Mouse (Mus musculus) forebrain, embryonic 11.5 days (tissue): ENCODE measurements around the gene Rhobtb1. TPM values are rescaled to one million over a fixed set of nuclear protein-coding genes. Genes with fewer than 3 reads are reported as not detected.

Experiments
- ATAC-seq: fragments of 200-750 bp; cut with Nextera tagmentation; replicated peaks from 2 replicates; pipeline ENCODE4 v1.8.0; 2017; ENCODE audit warnings: moderate TSS enrichment; ENCODE audit not compliant: low FRiP score
- DNase-seq: peaks from one replicate; pipeline ENCODE4 v3.0.0-alpha.2; 2017; ENCODE audit warnings: low spot score
- H3K27ac ChIP-seq: fragments of 300-500 bp; sonication (generic); 2 replicates; pipeline ENCODE4 v1.5.1; 2014; ENCODE audit warnings: low read depth, low read length
- H3K27me3 ChIP-seq: fragments of 300-500 bp; sonication (generic); 2 replicates; pipeline ENCODE4 v1.6.1; 2014; ENCODE audit warnings: mild to moderate bottlenecking, low read length, mixed read lengths; ENCODE audit not compliant: control insufficient read depth, insufficient read depth
- H3K36me3 ChIP-seq: fragments of 300-500 bp; sonication (generic); 2 replicates; pipeline ENCODE4 v1.6.1; 2014; ENCODE audit warnings: mild to moderate bottlenecking, low read length, moderate library complexity, mixed read lengths; ENCODE audit not compliant: control insufficient read depth, insufficient read depth
- H3K4me1 ChIP-seq: fragments of 300-500 bp; sonication (generic); replicated peaks from 2 replicates; pipeline ENCODE4 v1.6.1; 2014; ENCODE audit warnings: low read length, mixed read lengths; ENCODE audit not compliant: control insufficient read depth, insufficient read depth
- H3K4me2 ChIP-seq: fragments of 300-500 bp; sonication (generic); 2 replicates; pipeline ENCODE4 v1.6.1; 2014; ENCODE audit warnings: low read depth, mild to moderate bottlenecking, low read length, moderate library complexity, mixed read lengths; ENCODE audit not compliant: severe bottlenecking
- H3K4me3 ChIP-seq: fragments of 300-500 bp; sonication (generic); 2 replicates; pipeline ENCODE4 v1.5.1; 2014; ENCODE audit warnings: low read depth, low read length
- H3K9ac ChIP-seq: fragments of 300-500 bp; sonication (generic); 2 replicates; pipeline ENCODE4 v1.6.1; 2014; ENCODE audit warnings: low read length
- H3K9me3 ChIP-seq: fragments of 300-500 bp; sonication (generic); 2 replicates; pipeline ENCODE4 v1.6.1; 2016; ENCODE audit warnings: low read length, mixed read lengths; ENCODE audit not compliant: control insufficient read depth
- WGBS: fragments of 180-500 bp; shearing (Covaris S2); extraction: QIAGEN DNeasy Blood & Tissue Kit; methylation state at CpG from one replicate; pipeline ENCODE4 v1.1.7; 2014; 5-methylcytosine and 5-hydroxymethylcytosine counted together
- polyA plus RNA-seq: library from polyadenylated mRNA; unstranded; fragments of >200 nt; fragmentation: Nextera tagmentation; extraction: Ambion mirVana; gene quantifications from 2 replicates; pipeline ENCODE4 v1.2.1, GENCODE M21; 2014

Rhobtb1 gene
- polyA plus RNA-seq, 1 experiment from 2014 or later, result 15.6 TPM

- 90% methylated on average over 10 of the region's 10 CpGs for WGBS
- ATAC-seq (no peak), DNase-seq (no peak)
- no peak overlapping the region for H3K4me3 ChIP-seq
- no peak overlapping the region for H3K27ac ChIP-seq
- H3K9ac ChIP-seq, result no peak overlapping the region
- H3K27me3 ChIP-seq, result no peaks in the 10 kb centered on the region
- no peaks in the 10 kb centered on the region for H3K4me1 ChIP-seq
- H3K4me2 ChIP-seq, result no peak overlapping the region
- H3K36me3 ChIP-seq, result no peaks in the 10 kb centered on the region
- H3K9me3 ChIP-seq, result no peaks in the 10 kb centered on the region
Measured at GRCm38 (mm10) chr10:69190434-69191160, 39.4 kb downstream of the Rhobtb1 start.

GRCm38 (mm10) chr10:69192266-69192665 lies 41.0 kb downstream of the Rhobtb1 start:
- DNase-seq, result no peak
- no peaks in the 10 kb centered on the region for H3K36me3 ChIP-seq
- no peak for ATAC-seq
- H3K4me3 ChIP-seq, result no peak overlapping the region
- H3K9ac ChIP-seq, result no peak overlapping the region
- no peak overlapping the region for H3K27ac ChIP-seq
- no peaks in the 10 kb centered on the region for H3K9me3 ChIP-seq
- no peaks in the 10 kb centered on the region for H3K27me3 ChIP-seq
- H3K4me2 ChIP-seq, result no peak overlapping the region
- whole genome bisulfite sequencing, result 89% methylated on average over 5 of the region's 5 CpGs
- no peaks in the 10 kb centered on the region for H3K4me1 ChIP-seq

DNA sequence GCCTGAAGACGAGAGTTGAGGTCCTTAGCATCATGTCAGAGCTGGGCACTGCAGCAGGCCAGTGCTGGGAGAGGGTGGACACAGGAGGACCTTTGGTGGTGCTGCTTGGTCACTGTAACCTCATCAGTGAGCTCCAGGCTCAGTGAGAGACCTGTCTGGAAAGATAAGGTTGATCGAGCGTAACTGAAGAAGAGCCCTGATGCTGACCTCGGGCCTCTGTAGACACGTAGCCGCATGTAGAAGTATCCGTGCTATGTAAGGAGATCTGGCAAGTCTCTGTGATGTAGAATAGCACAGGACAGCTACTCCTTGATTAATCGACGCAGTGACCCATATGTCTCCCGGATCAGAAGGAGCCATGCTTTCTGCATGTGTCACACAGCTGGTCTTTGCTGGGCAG lies 42.5 kb downstream of the Rhobtb1 start:
- ATAC-seq, result no peak
- WGBS, result 94% methylated on average over 10 of the region's 10 CpGs

DNA sequence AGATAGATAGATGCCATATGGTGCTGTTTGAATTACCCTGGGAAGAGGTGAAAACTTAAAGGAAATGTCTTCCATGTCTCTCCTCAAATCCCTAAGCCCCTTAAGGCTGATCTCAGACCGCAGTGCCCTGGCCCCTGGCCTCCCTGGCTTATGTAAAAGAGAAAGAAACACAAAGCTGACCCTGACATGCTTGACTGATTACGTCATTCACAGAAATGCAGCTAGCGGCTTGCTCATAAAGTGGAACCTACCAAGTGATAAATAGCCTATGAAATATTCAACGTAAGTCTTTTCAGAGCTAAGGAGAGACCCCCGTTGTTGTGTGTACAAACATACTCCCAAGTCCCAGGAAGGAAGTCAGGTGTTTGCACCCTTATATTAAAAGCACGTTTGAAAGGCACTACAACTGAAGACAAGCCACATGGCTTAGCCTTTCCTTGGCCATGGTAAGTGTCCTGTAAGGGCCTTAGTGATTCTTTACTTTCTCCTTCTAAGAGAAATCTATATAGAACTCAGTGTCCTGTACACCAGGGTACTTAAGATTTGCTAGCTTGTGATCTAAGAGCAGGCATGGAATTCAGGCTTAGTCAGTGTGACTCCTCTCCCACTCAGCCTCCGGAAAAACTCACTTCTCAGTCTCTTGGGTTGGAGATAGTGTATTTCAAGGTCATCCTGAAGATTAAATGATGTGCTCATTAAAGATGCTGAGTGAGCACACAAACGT lies 53.6 kb downstream of the Rhobtb1 start:
- DNase-seq (no peak), ATAC-seq (no peak)
- Histone ChIP-seq H3K27ac (no peak overlapping the region; the same call in 1 of the 2 replicates), H3K9me3 (no peaks in the 10 kb centered on the region), H3K4me3 (no peak overlapping the region), H3K36me3 (no peaks in the 10 kb centered on the region), H3K4me2 (no peak overlapping the region), H3K4me1 (0 out of 2 replicates have a peak, but pooled peaks cover 3% of the 10 kb centered on the region), H3K27me3 (no peaks in the 10 kb centered on the region), H3K9ac (no peak overlapping the region)
- 39% methylated on average over 8 of the region's 8 CpGs for WGBS

More for the DNA sequence above, 42.5 kb downstream of the Rhobtb1 start:
- no peak for DNase-seq
- Histone ChIP-seq H3K9ac (no peak overlapping the region), H3K27me3 (no peaks in the 10 kb centered on the region), H3K4me1 (no peaks in the 10 kb centered on the region), H3K4me3 (no peak overlapping the region), H3K27ac (no peak overlapping the region), H3K9me3 (no peaks in the 10 kb centered on the region), H3K4me2 (no peak overlapping the region), H3K36me3 (no peaks in the 10 kb centered on the region)

- 90% methylated on average over 6 of the region's 6 CpGs for WGBS
- H3K4me2 ChIP-seq, result no peak overlapping the region
- no peaks in the 10 kb centered on the region for H3K27me3 ChIP-seq
- H3K27ac ChIP-seq, result no peak overlapping the region
- H3K36me3 ChIP-seq, result no peaks in the 10 kb centered on the region
- H3K9ac ChIP-seq, result no peak overlapping the region
- ATAC-seq (no peak), DNase-seq (no peak)
- H3K4me3 ChIP-seq, result no peak overlapping the region
- H3K4me1 ChIP-seq, result 0 out of 2 replicates have a peak, but pooled peaks cover 3% of the 10 kb centered on the region
- H3K9me3 ChIP-seq, result no peaks in the 10 kb centered on the region
Measured at GRCm38 (mm10) chr10:69206081-69206480, 54.8 kb downstream of the Rhobtb1 start.

GRCm38 (mm10) chr10:69207481-69207880 lies 56.2 kb downstream of the Rhobtb1 start:
- Histone ChIP-seq H3K4me2 (no peak overlapping the region), H3K27me3 (no peaks in the 10 kb centered on the region), H3K9me3 (no peaks in the 10 kb centered on the region), H3K9ac (no peak overlapping the region), H3K27ac (no peak overlapping the region), H3K4me1 (0 out of 2 replicates have a peak, but pooled peaks cover 3% of the 10 kb centered on the region), H3K36me3 (no peaks in the 10 kb centered on the region), H3K4me3 (no peak overlapping the region)
- 86% methylated on average over 7 of the region's 7 CpGs for WGBS
- no peak for ATAC-seq
- no peak for DNase-seq

DNA sequence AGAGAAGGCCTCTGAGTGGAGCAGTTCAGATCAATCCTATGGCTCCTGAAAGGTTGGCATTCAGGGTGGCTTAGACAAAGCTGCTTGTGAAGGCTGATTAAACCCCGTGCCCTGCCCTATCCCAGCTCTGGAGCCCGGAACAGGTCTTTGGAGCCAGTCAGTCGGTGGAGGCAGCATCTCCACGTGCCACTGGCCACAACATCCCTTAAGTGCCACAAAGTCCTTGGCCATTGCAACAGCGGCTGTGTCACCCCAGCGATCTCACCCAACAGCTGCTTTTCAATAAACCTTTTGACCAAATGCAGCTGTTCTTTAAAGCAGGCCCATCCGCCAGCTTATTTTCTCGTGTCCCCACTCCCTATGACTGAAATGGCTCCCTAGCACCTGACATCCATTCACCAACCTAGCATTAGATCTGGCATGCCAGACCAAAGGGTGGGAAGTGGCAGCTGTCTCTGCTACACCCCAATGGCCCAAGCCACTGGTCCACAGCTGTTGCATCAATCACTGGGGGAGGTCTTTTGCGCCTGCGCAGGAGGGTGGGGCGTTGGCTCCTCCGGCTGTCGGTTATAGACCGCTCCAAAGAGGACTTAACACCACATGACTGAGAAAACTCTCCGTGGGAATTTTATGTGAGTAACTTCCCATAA lies 56.9 kb downstream of the Rhobtb1 start:
- WGBS, result 91% methylated on average over 15 of the region's 15 CpGs
- Histone ChIP-seq H3K36me3 (no peaks in the 10 kb centered on the region), H3K4me2 (no peak overlapping the region), H3K9ac (no peak overlapping the region), H3K9me3 (no peaks in the 10 kb centered on the region), H3K4me3 (no peak overlapping the region), H3K27me3 (no peaks in the 10 kb centered on the region), H3K27ac (no peak overlapping the region), H3K4me1 (0 out of 2 replicates have a peak, but pooled peaks cover 3% of the 10 kb centered on the region)
- ATAC-seq (no peak), DNase-seq (no peak)

DNA sequence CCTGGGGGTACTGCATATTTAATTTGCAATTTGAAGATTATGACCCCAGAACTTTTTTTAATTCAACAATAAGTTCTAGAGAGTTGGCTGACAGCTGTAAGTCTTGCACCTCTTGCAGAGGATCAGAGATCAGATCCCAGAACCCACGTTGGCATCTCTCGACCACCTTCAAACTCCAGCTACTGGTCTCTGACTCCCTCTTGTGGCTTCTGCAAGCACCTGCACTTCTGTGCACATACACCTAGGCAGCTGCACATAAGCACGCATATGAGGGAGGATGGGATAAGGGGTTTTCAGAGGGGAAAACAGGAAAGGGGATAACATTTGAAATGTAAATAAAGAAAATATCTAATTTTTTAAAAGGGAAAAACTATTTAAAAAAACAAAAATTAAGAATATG lies 57.5 kb downstream of the Rhobtb1 start:
- no peak for ATAC-seq

More for the DNA sequence above, 57.5 kb downstream of the Rhobtb1 start:
- H3K4me3 ChIP-seq, result no peak overlapping the region
- no peak overlapping the region for H3K27ac ChIP-seq
- no peak overlapping the region for H3K9ac ChIP-seq
- no peaks in the 10 kb centered on the region for H3K9me3 ChIP-seq
- no peak overlapping the region for H3K4me2 ChIP-seq
- 0 out of 2 replicates have a peak, but pooled peaks cover 3% of the 10 kb centered on the region for H3K4me1 ChIP-seq
- 96% methylated on average over 3 of the region's 3 CpGs for WGBS
- H3K27me3 ChIP-seq, result no peaks in the 10 kb centered on the region
- H3K36me3 ChIP-seq, result no peaks in the 10 kb centered on the region
- DNase-seq, result no peak
